Mouse (Mus musculus) R1 (cell line): ENCODE results near the gene Borcs5.

Experiments
- DNase-seq: peaks from one replicate; pipeline ENCODE4 v3.0.0-alpha.2; 2018; ENCODE audit warnings: low read depth, low spot score

Borcs5 gene

GRCm38 (mm10) chr6:134639210-134639609, at the start of gene Borcs5:
Borcs5 (plus strand) TSS chr6:134639510.
- DNase-seq: no peak

GRCm38 (mm10) chr6:134591614-134592013, 47.7 kb upstream of the Borcs5 start:
- DNase-seq: peak; percentile 50

GRCm38 (mm10) chr6:134594569-134595442, 44.5 kb upstream of the Borcs5 start:
- DNase-seq: peak; percentile 53

GRCm38 (mm10) chr6:134597651-134598229, 41.6 kb upstream of the Borcs5 start:
- DNase-seq: no peak

- DNase-seq: no peak
Observed at GRCm38 (mm10) chr6:134599239-134599638, 40.1 kb upstream of the Borcs5 start.

- DNase-seq: peak; percentile 56
Observed at GRCm38 (mm10) chr6:134601130-134601529, 38.2 kb upstream of the Borcs5 start.

- no peak for DNase-seq
Observed at GRCm38 (mm10) chr6:134601766-134602165, 37.5 kb upstream of the Borcs5 start.

GRCm38 (mm10) chr6:134602371-134603003, 36.8 kb upstream of the Borcs5 start:
- DNase-seq: no peak

- DNase-seq: no peak
Observed at GRCm38 (mm10) chr6:134605196-134605595, 34.1 kb upstream of the Borcs5 start.

GRCm38 (mm10) chr6:134606540-134606939, 32.8 kb upstream of the Borcs5 start:
- DNase-seq: no peak

GRCm38 (mm10) chr6:134606949-134607746, 32.2 kb upstream of the Borcs5 start:
- DNase-seq: peak; percentile 63

- no peak for DNase-seq
Observed at GRCm38 (mm10) chr6:134610380-134610779, 28.9 kb upstream of the Borcs5 start.

- no peak for DNase-seq
Observed at GRCm38 (mm10) chr6:134611896-134612295, 27.4 kb upstream of the Borcs5 start.

GRCm38 (mm10) chr6:134614322-134614721, 25.0 kb upstream of the Borcs5 start:
- DNase-seq: no peak

GRCm38 (mm10) chr6:134614723-134615648, 24.3 kb upstream of the Borcs5 start:
- peak; percentile 84 for DNase-seq

- DNase-seq: peak; percentile 84
Observed at GRCm38 (mm10) chr6:134617589-134617988, 21.7 kb upstream of the Borcs5 start.

GRCm38 (mm10) chr6:134620129-134620528, 19.2 kb upstream of the Borcs5 start:
- DNase-seq: no peak

- peak; percentile 74 for DNase-seq
Observed at GRCm38 (mm10) chr6:134620846-134621551, 18.3 kb upstream of the Borcs5 start.

GRCm38 (mm10) chr6:134621552-134621949, 17.8 kb upstream of the Borcs5 start:
- peak; percentile 33 for DNase-seq

- peak; percentile 75 for DNase-seq
Observed at GRCm38 (mm10) chr6:134625431-134625830, 13.9 kb upstream of the Borcs5 start.
